In genomic region chr3:51121703-51122540, GRCm38 (mm10) we compare ENCODE assay signal across 8 mouse cellular contexts.
A peak's percentile ranks its signal among the peaks of the same experiment; 100 is the strongest.
DNase-seq lines count a peak whose midpoint lies in the region; ATAC-seq and TF ChIP-seq lines count a peak whose summit lies in the region.

No protein-coding gene starts in this region.

- peak; percentile 82 for DNase-seq in brain, adult 2 months (ENCODE audit: low read depth, low spot score)
- DNase-seq in heart, postnatal 4 days, result peak; percentile 80
- DNase-seq in large intestine, adult 2 months (ENCODE audit: low read depth, low spot score), result peak; percentile 36
- peak; percentile 39 to 48 for DNase-seq in lung, adult 18-20 months
- peak; percentile 24 for DNase-seq in urinary bladder, adult 2 months (ENCODE audit: low spot score)

- no peak overlapping the region for H3K27ac ChIP-seq in forebrain, embryonic 12.5 days

- H3K4me1 ChIP-seq in E14TG2a.4 (replicated peaks; ENCODE audit: low read depth, low read length), result peaks cover 13% of the 10 kb centered on the region
- H3K4me1 ChIP-seq in forebrain, embryonic 12.5 days, result peaks cover 14% of the 10 kb centered on the region

- 0 out of 2 replicates have a peak overlapping the region, but pooled peaks have one; percentile 11 for H3K4me2 ChIP-seq in forebrain, embryonic 12.5 days

- no peak overlapping the region for H3K4me3 ChIP-seq in E14TG2a.4 (replicated peaks; ENCODE audit: low read length)
- no peak overlapping the region for H3K4me3 ChIP-seq in forebrain, embryonic 12.5 days (replicated peaks)

- H3K9ac ChIP-seq in forebrain, embryonic 12.5 days, result no peak overlapping the region

- H3K36me3 ChIP-seq in E14TG2a.4 (ENCODE audit: insufficient read depth, low read length), result no peaks in the 10 kb centered on the region
- no peaks in the 10 kb centered on the region for H3K36me3 ChIP-seq in forebrain, embryonic 12.5 days (replicated peaks)

- TF ChIP-seq CTCF in E14TG2a.4 (conservative IDR thresholded peaks at IDR 0.05; ENCODE audit: low read length), result peak; percentile 87

- H3K9me3 ChIP-seq in E14TG2a.4 (ENCODE audit: low read length), result peaks cover 8% of the 10 kb centered on the region
- no peaks in the 10 kb centered on the region for H3K9me3 ChIP-seq in forebrain, embryonic 12.5 days

- ATAC-seq in forebrain, embryonic 12.5 days (ENCODE audit: low FRiP score), result 0 out of 2 replicates have a peak, but pooled peaks have one; percentile 42
- ATAC-seq in neutrophil, adult 5-6 weeks (ENCODE audit: extremely low read depth, insufficient number of reproducible peaks, low FRiP score, poor library complexity, severe bottlenecking), result peak; percentile 74

- 27% methylated on average over 9 of the region's 9 CpGs for WGBS in forebrain, embryonic 12.5 days
- 24% methylated on average over 9 of the region's 9 CpGs for WGBS in large intestine, adult 2 months

- H3K27me3 ChIP-seq in E14TG2a.4 (ENCODE audit: insufficient read depth, low read length), result no peaks in the 10 kb centered on the region
- no peaks in the 10 kb centered on the region for H3K27me3 ChIP-seq in forebrain, embryonic 12.5 days

Comparison
In these comparisons a context has a peak if more than half of its experiments do, and no peak if none do; other contexts are left out.
1. DNase-seq: peak in every context shown above with its lines; median percentile 82 in brain, adult 2 months; 80 in heart, postnatal 4 days; 44 in lung, adult 18-20 months; 36 in large intestine, adult 2 months; 24 in urinary bladder, adult 2 months.